Mouse (Mus musculus) cerebellum, adult 2 months (tissue): ENCODE results near the gene Ccl24.

Experiments
- CTCF ChIP-seq: fragments of 200-500 bp; IDR thresholded peaks from 2 replicates; pipeline ENCODE4 v1.5.1; 2011; ENCODE audit warnings: low read depth, mild to moderate bottlenecking, control low read depth, low read length, moderate library complexity, borderline replicate concordance; ENCODE audit not compliant: insufficient read depth
- POLR2A ChIP-seq: fragments of 200-500 bp; IDR thresholded peaks from 2 replicates; pipeline ENCODE4 v1.6.1; 2011; ENCODE audit warnings: low read length, control low read depth, borderline replicate concordance; ENCODE audit not compliant: insufficient read depth

DNA sequence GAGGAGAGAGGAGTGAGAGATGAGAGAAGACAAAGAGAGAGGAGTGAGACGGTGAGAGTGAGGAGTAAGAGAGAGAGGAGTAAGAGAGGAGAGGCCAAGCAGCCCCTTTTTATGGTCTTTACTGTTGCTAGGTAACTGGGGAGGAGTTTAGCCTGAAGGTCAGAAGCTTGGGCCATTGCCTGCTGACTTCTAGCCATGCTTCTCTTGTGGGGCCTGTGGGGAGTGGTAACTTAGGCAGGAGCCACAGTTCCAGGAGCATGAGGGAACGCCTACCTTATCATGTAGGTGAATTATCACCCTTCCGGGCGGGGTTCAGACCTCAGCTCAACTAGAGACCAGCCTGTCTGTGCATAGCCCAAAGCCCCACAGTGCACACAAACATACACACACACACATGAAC lies 36.9 kb upstream of the Ccl24 start:
- TF ChIP-seq POLR2A (no peak), CTCF (no peak)
